Mouse (Mus musculus) cerebellum, adult 18-20 months (tissue): ENCODE data around the gene Pxk.

Experiments
- DNase-seq, 2 experiments: peaks; one replicate each; pipeline ENCODE4 v3.0.0; 2021

Gene Pxk

DNA sequence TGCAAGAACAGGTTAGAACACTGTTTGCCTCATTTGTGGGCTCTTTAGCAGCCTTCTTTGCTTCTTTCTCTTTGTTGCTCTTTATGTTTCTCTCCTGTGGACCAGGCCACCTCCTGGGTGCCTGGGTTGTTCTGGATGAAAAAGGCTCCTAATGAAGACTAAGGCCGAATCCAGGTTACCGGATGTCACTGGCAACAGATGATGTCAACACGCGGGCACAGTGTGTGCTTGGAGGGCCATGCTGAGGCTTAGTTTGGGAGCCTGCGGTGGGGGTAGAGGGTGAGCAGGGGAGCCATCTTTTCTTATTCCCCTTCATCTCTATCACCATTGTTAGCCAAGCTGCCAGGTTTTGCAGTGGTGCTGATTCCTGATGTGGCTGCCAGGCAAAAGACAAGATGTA is 109.5 kb downstream of the Pxk start:
- DNase-seq, result no peak

DNA sequence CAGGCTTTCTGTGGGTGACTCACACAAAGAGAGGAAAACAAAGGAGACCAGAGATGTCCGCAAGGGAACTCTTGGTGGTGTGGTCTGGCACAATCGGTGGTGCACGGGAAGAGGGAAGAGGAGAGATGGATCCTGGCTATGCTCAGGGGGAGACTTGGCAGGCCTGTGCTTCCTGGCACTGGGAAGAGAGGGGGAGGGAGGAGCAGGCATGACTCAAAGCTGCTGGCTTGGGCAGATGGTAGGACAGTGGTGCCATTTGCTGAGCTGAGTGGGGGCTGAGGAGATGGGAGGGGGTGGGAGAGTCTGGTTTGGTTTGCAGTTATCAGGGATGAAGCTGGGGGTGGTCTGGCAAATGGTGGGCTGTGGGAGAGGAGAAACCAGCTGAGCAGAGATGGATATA is 110.9 kb downstream of the Pxk start:
- peak; percentile 49 to 50 for DNase-seq

DNA sequence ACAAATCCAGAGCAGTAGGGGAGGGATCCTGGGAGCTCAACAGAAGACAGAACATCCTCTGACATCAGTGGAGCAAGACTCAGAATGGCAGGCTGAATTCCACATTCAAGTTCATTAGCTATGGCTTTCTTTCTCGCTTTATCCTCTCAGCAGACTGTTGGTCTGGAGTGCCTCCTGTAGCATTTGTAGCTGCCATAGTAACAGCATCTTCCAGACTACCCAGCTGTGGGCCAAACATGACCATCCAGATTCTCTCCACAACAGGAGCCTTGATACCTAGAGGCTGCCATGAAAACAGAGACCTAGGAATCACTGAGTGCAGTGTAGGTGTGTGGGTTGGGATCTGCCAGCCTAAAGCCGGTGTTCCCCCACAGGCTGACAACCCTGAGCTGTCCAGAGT is 111.9 kb downstream of the Pxk start:
- DNase-seq, result no peak

DNA sequence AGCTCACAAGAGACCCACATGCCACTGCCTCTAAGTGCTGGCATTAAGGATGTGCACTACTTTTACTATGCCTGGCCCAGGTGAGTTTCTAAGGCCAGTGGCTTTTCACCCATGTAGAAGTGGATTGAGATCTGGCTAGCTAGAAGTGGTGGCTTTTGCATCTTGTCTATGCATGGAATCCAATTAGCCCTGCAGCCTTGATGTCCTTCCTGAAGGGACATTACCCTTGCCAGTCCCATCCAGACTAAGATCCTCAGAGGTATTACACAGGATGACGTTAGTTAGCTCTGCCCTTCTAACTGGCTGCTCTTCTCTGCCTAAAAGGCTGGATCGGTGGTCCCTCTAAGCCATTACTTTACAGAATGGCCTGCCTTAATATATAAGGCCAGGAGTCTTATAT is 115.0 kb downstream of the Pxk start:
- DNase-seq, result peak in 1 of 2 experiments; percentile 20

- peak; percentile 99 to 100 for DNase-seq
Measured at GRCm38 (mm10) chr14:8213803-8214224, 115.8 kb downstream of the Pxk start, which contains the start of gene Kctd6. Gene Kctd6, plus strand, starts transcription at chr14:8214140.
